Mouse (Mus musculus) intestine, embryonic 14.5 days (tissue): Measurements from ENCODE around the gene Epas1. TPM values are rescaled to one million over a fixed set of nuclear protein-coding genes. Genes with fewer than 3 reads are reported as not detected.

Experiments
- ATAC-seq: fragments of 200-750 bp; cut with Nextera tagmentation; replicated peaks from 2 replicates; pipeline ENCODE4 v1.8.0; 2017; ENCODE audit warnings: low read depth, moderate number of reproducible peaks, moderate TSS enrichment, moderate library complexity; ENCODE audit not compliant: low FRiP score, low TSS enrichment
- DNase-seq: peaks from one replicate; pipeline ENCODE4 v3.0.0-alpha.2; 2018; ENCODE audit warnings: low spot score
- H3K27ac ChIP-seq: fragments of 300-500 bp; sonication (generic); 2 replicates; pipeline ENCODE4 v1.5.1; 2014; ENCODE audit warnings: low read depth, mild to moderate bottlenecking, control low read depth
- H3K27me3 ChIP-seq: fragments of 300-500 bp; sonication (generic); replicated peaks from 2 replicates; pipeline ENCODE4 v1.6.1; 2014; ENCODE audit warnings: low read length, control low read depth; ENCODE audit not compliant: control insufficient read depth, insufficient read depth
- H3K36me3 ChIP-seq: fragments of 300-500 bp; sonication (generic); 2 replicates; pipeline ENCODE4 v1.6.1; 2014; ENCODE audit warnings: low read length, control low read depth; ENCODE audit not compliant: control insufficient read depth, insufficient read depth
- H3K4me1 ChIP-seq: fragments of 300-500 bp; sonication (generic); replicated peaks from 2 replicates; pipeline ENCODE4 v1.6.1; 2014; ENCODE audit warnings: low read length, control low read depth, mixed read lengths; ENCODE audit not compliant: control insufficient read depth, insufficient read depth
- H3K4me2 ChIP-seq: fragments of 300-500 bp; sonication (generic); 2 replicates; pipeline ENCODE4 v1.6.1; 2014; ENCODE audit warnings: low read length
- H3K4me3 ChIP-seq: fragments of 300-500 bp; sonication (generic); 2 replicates; pipeline ENCODE4 v1.5.1; 2014; ENCODE audit warnings: low read depth, low read length, control low read depth, mixed read lengths
- H3K9ac ChIP-seq: fragments of 300-500 bp; sonication (generic); 2 replicates; pipeline ENCODE4 v1.6.1; 2014; ENCODE audit warnings: mild to moderate bottlenecking, low read length
- H3K9me3 ChIP-seq: fragments of 300-500 bp; sonication (generic); 2 replicates; pipeline ENCODE4 v1.6.1; 2016; ENCODE audit warnings: low read length, control low read depth; ENCODE audit not compliant: control insufficient read depth
- WGBS: fragments of 180-500 bp; shearing (Covaris S2); extraction: QIAGEN DNeasy Blood & Tissue Kit; methylation state at CpG from one replicate; pipeline ENCODE4 v1.1.7; 2014; 5-methylcytosine and 5-hydroxymethylcytosine counted together
- polyA plus RNA-seq: library from polyadenylated mRNA; unstranded; fragments of >200 nt; fragmentation: Nextera tagmentation; extraction: Ambion mirVana; gene quantifications from 2 replicates; pipeline ENCODE4 v1.2.1, GENCODE M21; 2014

Epas1 gene
- polyA plus RNA-seq, 1 experiment from 2014 or later: 7.7 TPM

DNA sequence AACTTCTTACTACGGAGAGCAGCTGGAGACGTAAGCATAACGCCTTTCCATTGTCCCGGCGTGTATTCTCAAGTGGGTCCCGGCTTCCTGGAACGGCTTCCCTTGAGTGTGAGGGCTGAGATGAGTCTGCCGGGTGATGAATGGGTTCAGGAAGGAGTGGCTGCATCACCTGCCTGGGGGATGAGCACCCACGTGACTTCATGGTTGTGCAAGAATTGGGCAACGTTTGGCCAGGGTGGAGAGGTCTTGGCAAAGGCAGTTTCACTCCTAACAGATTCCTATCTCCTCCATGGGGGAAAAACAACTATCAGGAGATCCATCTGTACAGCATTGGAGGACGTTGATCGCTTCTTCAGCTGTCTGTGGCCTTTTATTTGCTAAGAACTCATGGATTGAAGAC, 23.0 kb downstream of the Epas1 start:
- Histone ChIP-seq H3K4me2 (no peak overlapping the region), H3K36me3 (no peaks in the 10 kb centered on the region), H3K4me1 (no peaks in the 10 kb centered on the region), H3K9me3 (no peaks in the 10 kb centered on the region), H3K27me3 (no peaks in the 10 kb centered on the region), H3K27ac (no peak overlapping the region), H3K9ac (no peak overlapping the region), H3K4me3 (no peak overlapping the region)
- WGBS: 87% methylated on average over 12 of the region's 12 CpGs
- DNase-seq (no peak), ATAC-seq (no peak)

DNA sequence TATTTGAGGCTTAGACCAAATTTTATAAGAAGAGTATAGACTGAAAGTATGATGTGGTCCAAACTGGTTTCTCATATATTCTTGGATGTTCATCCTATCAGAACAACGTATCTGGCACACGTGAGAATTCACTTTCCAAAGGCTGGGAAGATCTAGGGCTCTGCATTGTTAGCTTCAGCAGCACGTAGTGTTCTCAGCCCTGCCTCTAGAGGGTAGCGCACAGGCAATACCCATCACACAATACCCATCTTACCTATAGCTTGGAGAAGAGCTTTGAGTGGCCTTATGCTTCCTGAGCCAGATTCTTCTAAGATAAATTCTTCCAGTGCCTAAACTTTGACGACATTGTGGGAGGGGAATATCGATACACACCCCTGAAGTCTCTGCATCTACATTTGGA, 24.6 kb downstream of the Epas1 start:
- Histone ChIP-seq H3K36me3 (no peaks in the 10 kb centered on the region), H3K9ac (no peak overlapping the region), H3K27ac (no peak overlapping the region), H3K4me1 (0 out of 2 replicates have a peak, but pooled peaks cover 2% of the 10 kb centered on the region), H3K9me3 (no peaks in the 10 kb centered on the region), H3K4me2 (no peak overlapping the region), H3K4me3 (no peak overlapping the region), H3K27me3 (no peaks in the 10 kb centered on the region)
- ATAC-seq (no peak), DNase-seq (no peak)
- 89% methylated on average over 6 of the region's 6 CpGs for WGBS

DNA sequence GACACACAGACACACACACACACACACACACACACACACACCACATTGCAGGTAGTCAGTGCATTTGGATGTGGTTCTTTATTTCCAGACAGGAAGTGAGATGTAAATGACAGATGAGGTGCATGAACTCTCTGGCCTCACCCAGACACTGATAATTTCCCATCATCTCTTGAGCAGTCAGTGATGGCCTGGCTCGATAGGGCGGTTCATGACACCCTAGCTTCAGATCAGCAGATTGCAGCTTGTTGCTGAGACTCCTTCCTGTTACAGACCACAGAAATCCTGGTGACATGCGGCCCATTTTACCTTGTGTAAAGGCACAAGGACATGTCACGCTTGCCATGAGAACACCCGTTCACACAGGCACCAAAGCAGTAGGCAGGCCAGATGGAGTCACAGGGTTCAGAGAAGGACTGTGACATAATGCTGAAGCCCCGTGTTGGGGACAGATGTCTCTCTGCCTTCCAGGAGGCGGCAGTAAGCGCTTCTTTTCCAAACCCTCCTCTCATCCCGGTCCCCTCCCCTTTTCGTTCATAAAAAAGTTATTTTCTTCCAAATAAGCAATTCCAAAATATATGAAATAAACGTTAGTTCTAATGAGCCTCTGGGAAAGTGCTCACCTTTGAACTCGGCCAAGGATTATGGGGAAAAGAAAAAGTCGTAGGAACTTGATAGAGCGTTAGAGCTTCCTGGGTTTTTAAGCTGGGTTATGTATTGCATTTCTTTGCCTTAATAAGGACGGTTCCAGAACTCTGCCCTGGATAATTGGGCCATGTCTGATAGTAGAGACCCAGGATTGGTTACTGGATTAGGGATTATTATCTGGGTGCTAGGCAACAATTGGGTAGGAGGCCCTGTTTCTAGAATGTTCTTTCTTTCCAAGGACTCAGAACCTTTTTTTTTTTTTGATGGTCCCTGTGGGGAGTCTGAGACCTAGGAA, 26.0 kb downstream of the Epas1 start:
- Histone ChIP-seq H3K9me3 (no peaks in the 10 kb centered on the region), H3K27me3 (no peaks in the 10 kb centered on the region), H3K4me2 (no peak overlapping the region), H3K36me3 (no peaks in the 10 kb centered on the region), H3K4me1 (0 out of 2 replicates have a peak, but pooled peaks cover 5% of the 10 kb centered on the region), H3K4me3 (no peak overlapping the region), H3K27ac (no peak overlapping the region), H3K9ac (no peak overlapping the region)
- DNase-seq (no peak), ATAC-seq (no peak)
- 67% methylated on average over 15 of the region's 15 CpGs for WGBS

DNA sequence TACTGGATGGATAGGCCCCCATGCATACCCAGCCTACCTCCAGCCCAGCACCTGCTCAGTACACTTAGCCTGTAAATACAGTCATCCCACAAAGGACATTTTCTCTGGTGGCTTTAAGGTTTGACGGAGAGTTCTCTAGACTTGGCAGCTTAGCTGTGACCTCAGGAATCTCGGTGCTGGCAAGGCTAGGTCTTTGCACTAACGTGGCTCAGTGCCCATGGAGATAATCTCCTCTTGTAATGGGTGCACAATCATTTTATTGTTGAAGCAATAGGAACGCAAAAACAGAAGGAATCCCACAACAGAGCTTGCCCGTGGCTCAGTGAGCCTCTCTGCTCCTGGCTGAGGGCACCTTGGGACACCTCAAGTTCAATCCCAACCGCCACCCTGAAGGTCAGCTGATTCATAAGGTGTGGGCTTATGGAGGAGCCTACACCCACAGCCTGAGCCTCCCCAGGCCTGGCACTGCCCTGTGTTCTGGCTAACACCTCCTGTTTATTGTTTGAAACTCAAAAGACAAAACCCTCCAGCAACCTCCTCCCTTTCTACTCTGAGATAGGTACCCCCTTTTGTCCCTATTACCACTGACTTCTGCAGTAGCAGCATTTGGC, 27.3 kb downstream of the Epas1 start:
- no peak overlapping the region for H3K4me2 ChIP-seq
- H3K27ac ChIP-seq: no peak overlapping the region
- H3K4me1 ChIP-seq: peaks cover 10% of the 10 kb centered on the region
- no peaks in the 10 kb centered on the region for H3K27me3 ChIP-seq
- no peaks in the 10 kb centered on the region for H3K9me3 ChIP-seq
- no peaks in the 10 kb centered on the region for H3K36me3 ChIP-seq
- H3K9ac ChIP-seq: no peak overlapping the region
- ATAC-seq: no peak
- WGBS: 79% methylated on average over 6 of the region's 6 CpGs
- H3K4me3 ChIP-seq: no peak overlapping the region
- no peak for DNase-seq

DNA sequence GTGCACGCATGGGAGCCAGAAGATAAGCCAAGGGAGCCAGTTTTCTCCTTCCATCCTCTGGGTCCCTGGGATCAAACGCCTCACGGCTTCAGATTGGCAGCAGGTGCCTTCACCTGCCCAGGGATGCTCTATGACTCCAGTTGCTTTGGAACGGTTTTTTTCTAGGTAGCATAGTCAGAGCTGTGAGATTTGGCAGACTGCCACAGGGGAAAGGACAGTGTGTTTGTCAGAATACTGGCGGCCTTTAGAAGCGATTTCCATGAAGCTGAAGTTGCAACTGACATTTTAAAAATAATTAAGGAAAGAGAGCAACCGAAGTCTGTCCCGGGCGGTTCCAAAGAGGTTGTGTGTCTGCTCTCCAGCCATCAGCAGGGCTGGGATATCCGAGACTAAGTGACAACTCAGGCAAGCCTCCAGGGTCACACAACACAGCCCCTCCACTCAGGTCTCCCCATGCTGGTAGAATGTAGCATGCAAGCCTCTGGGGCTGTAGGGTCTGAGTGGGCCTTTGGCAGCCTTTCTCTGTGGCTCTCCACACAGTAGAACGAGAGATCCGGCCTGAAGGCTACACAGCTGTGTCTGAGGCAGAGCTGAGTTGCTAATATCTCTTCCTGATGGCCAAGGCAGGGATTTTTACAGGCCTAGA, 28.4 kb downstream of the Epas1 start:
- 61% methylated on average over 12 of the region's 12 CpGs for WGBS
- no peak overlapping the region for H3K27ac ChIP-seq
- no peak for DNase-seq
- H3K36me3 ChIP-seq: no peaks in the 10 kb centered on the region
- H3K27me3 ChIP-seq: no peaks in the 10 kb centered on the region
- ATAC-seq: no peak
- H3K4me1 ChIP-seq: peaks cover 10% of the 10 kb centered on the region
- no peaks in the 10 kb centered on the region for H3K9me3 ChIP-seq
- no peak overlapping the region for H3K4me2 ChIP-seq
- H3K9ac ChIP-seq: no peak overlapping the region
- no peak overlapping the region for H3K4me3 ChIP-seq

- Histone ChIP-seq H3K27me3 (no peaks in the 10 kb centered on the region), H3K4me2 (no peak overlapping the region), H3K9me3 (no peaks in the 10 kb centered on the region), H3K9ac (no peak overlapping the region), H3K27ac (no peak overlapping the region), H3K36me3 (no peaks in the 10 kb centered on the region), H3K4me1 (peaks cover 10% of the 10 kb centered on the region), H3K4me3 (no peak overlapping the region)
- DNase-seq: no peak
- ATAC-seq: no peak
- WGBS: 77% methylated on average over 10 of the region's 10 CpGs
Observed at GRCm38 (mm10) chr17:86784405-86784977, 31.0 kb downstream of the Epas1 start.

DNA sequence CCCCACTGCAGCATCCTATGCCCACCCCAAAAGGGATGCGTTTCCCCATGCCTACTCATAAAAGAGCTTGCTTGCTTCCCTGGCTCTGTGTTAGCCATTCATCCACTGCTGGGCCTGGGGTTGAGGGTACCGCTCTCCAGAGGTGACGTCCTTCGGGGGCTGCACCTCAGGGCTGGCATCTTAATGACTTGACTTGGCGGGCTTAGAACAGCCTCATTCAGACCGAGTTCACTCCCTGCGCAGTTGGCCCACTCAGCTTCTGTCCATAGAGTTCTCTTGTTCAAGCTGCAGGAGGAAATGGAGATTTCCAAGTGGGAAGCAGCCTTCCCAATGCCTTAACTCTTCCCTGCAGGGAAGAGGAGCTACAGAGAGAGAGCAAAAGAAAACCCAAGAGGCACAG, 32.1 kb downstream of the Epas1 start:
- Histone ChIP-seq H3K9me3 (no peaks in the 10 kb centered on the region), H3K9ac (no peak overlapping the region), H3K36me3 (no peaks in the 10 kb centered on the region), H3K4me3 (no peak overlapping the region), H3K4me1 (peaks cover 10% of the 10 kb centered on the region), H3K27ac (peak overlapping the region; percentile 9; the same call in 1 of the 2 replicates), H3K4me2 (no peak overlapping the region), H3K27me3 (no peaks in the 10 kb centered on the region)
- ATAC-seq (no peak), DNase-seq (no peak)
- 54% methylated on average over 7 of the region's 7 CpGs for WGBS

DNA sequence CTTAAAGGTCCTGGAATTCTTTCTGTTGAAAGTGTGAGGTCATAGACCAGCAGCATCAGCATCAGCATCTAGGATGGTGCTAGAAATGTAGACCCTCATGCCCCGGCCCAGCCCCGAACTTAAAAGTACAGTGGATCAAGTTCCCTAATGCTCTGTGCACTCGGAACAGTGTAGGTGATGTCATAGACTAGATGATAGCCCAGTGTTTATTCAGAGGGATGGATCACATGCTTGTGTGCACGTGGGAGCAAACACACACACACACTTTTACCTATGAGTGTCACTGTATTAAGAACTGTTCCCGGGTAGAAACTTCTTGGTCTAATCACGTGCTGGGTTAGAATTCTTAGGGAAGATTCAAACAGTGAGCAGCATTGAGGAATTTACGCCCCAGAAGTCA, 33.0 kb downstream of the Epas1 start:
- ATAC-seq: no peak
- Histone ChIP-seq H3K4me3 (no peak overlapping the region), H3K9me3 (no peaks in the 10 kb centered on the region), H3K4me1 (peaks cover 10% of the 10 kb centered on the region), H3K4me2 (no peak overlapping the region), H3K36me3 (no peaks in the 10 kb centered on the region), H3K27me3 (no peaks in the 10 kb centered on the region), H3K27ac (no peak overlapping the region), H3K9ac (no peak overlapping the region)
- no peak for DNase-seq
- WGBS: 76% methylated on average over 7 of the region's 7 CpGs
